In the genomic region with DNA sequence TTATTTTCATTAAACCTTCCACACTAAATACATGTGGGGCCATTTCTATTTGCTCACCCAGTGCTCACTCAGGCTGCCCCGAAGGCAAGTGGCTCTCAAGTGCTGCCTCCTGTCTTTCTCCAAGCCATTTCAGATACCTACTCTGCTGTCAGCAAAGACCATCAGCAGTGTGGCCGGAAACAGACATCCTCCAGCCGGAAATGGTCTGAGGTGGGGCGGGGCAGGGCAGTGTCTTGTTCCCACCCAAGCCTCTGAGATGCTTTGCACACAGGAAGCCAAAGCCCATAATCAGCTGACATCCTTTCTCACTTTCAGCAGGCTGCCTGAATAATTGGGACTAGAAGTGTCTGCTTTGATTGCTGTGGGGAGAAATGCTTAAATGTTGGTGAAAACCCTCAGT, we compare ENCODE assay signal across 10 mouse cellular contexts.
DNase-seq lines count a peak whose midpoint lies in the region; ATAC-seq lines count a peak whose summit lies in the region.
"Had no signal": no experiment of that assay in that cellular context is flagged by ENCODE, and none has a peak within 500 bp of the region (broad histone marks: within the 10 kb centered on the region; RNA-seq: fewer than 3 reads in every experiment).

No protein-coding gene starts in this region.

- no peak overlapping the region for H3K4me3 ChIP-seq in hindbrain, embryonic 10.5 days
- H3K4me3 ChIP-seq in hindbrain, embryonic 16.5 days (ENCODE audit: low read length) = no peak overlapping the region

- no peaks in the 10 kb centered on the region for H3K9me3 ChIP-seq in hindbrain, embryonic 10.5 days
- H3K9me3 ChIP-seq in hindbrain, embryonic 16.5 days (ENCODE audit: control insufficient read depth, low read length) = no peaks in the 10 kb centered on the region

- peaks cover 15% of the 10 kb centered on the region for H3K4me1 ChIP-seq in hindbrain, embryonic 10.5 days (replicated peaks)
- peaks cover 4% of the 10 kb centered on the region for H3K4me1 ChIP-seq in hindbrain, embryonic 16.5 days (ENCODE audit: control insufficient read depth, insufficient read depth, low read depth, low read length)

- no peak overlapping the region for H3K9ac ChIP-seq in hindbrain, embryonic 16.5 days (ENCODE audit: low read depth, low read length)

- no peak for DNase-seq in hindbrain, embryonic 10.5 days (ENCODE audit: low spot score)
- peak; percentile 32 to 45 for DNase-seq in kidney, postnatal 36 days
- DNase-seq in testis, postnatal 14 days (ENCODE audit: low spot score) = no peak
- no peak for DNase-seq in retina, embryonic 14.5 days (ENCODE audit: low spot score)
- no peak for DNase-seq in cerebellum, postnatal 36 days
- DNase-seq: cerebellum, adult 18-20 months had no signal

- H3K4me2 ChIP-seq in hindbrain, embryonic 16.5 days (ENCODE audit: low read length) = no peak overlapping the region

- no peaks in the 10 kb centered on the region; the same call in 1 of the 2 replicates for H3K27me3 ChIP-seq in hindbrain, embryonic 10.5 days (ENCODE audit: insufficient read depth, poor library complexity, severe bottlenecking)
- H3K27me3 ChIP-seq in hindbrain, embryonic 16.5 days (replicated peaks; ENCODE audit: control insufficient read depth, insufficient read depth, low read length) = no peaks in the 10 kb centered on the region

- no peak for ATAC-seq in hindbrain, embryonic 16.5 days
- peak; percentile 98 for ATAC-seq in common myeloid progenitor, adult 5-6 weeks (replicated peaks; ENCODE audit: low read depth, poor library complexity, severe bottlenecking)
- peak; percentile 98 for ATAC-seq in megakaryocyte progenitor cell, adult 5-6 weeks (replicated peaks; ENCODE audit: poor library complexity)

- peak overlapping the region; percentile 76; the same call in 1 of the 2 replicates for H3K27ac ChIP-seq in hindbrain, embryonic 10.5 days
- H3K27ac ChIP-seq in hindbrain, embryonic 16.5 days (ENCODE audit: low read depth, low read length) = no peak overlapping the region

- no peaks in the 10 kb centered on the region for H3K36me3 ChIP-seq in hindbrain, embryonic 10.5 days
- no peaks in the 10 kb centered on the region for H3K36me3 ChIP-seq in hindbrain, embryonic 16.5 days (ENCODE audit: control insufficient read depth, insufficient read depth, low read length)
- H3K36me3 ChIP-seq: G1E had no signal

- 68% methylated on average over 4 of the region's 4 CpGs for WGBS in hindbrain, embryonic 10.5 days
- WGBS in hindbrain, embryonic 16.5 days = 72% methylated on average over 4 of the region's 4 CpGs

Comparison
In these comparisons a context has a peak if more than half of its experiments do, and no peak if none do; other contexts are left out.
1. DNase-seq: peak in kidney, postnatal 36 days (2 of 2); none in hindbrain, embryonic 10.5 days (single experiment), testis, postnatal 14 days (single experiment), retina, embryonic 14.5 days (single experiment) and cerebellum, postnatal 36 days (0 of 2).